Mouse (Mus musculus) CH12F3 (cell line): Measurements from ENCODE around the gene Pcdh9.

Source experiments
- in situ Hi-C: fragments of 300-500 bp; cut with MboI; formaldehyde crosslinking; loops from 2 replicates; pipeline ENCODE4 v1.14.3; 2020; ENCODE audit warnings: low sequenced_read_pairs

Pcdh9 gene

GRCm38 (mm10) chr14:93055997-93056396 lies 834.5 kb downstream of the Pcdh9 start:
- in situ Hi-C loops = no loop called here

- in situ Hi-C loops = no loop called here
Measured at GRCm38 (mm10) chr14:93040591-93040990, 849.9 kb downstream of the Pcdh9 start.

GRCm38 (mm10) chr14:93039326-93040221 lies 850.9 kb downstream of the Pcdh9 start:
- in situ Hi-C loops = no loop called here

- in situ Hi-C loops = no loop called here
Measured at GRCm38 (mm10) chr14:93009147-93010064, 881.1 kb downstream of the Pcdh9 start.
